Mouse (Mus musculus) liver, adult (tissue): ENCODE results near the gene Mrps9.

ENCODE experiments used
- GATA4 ChIP-seq: IDR thresholded peaks from 2 replicates; pipeline ENCODE4 v1.6.1; 2014; ENCODE audit warnings: mild to moderate bottlenecking, low read length; ENCODE audit not compliant: insufficient replicate concordance

Mrps9 gene

DNA sequence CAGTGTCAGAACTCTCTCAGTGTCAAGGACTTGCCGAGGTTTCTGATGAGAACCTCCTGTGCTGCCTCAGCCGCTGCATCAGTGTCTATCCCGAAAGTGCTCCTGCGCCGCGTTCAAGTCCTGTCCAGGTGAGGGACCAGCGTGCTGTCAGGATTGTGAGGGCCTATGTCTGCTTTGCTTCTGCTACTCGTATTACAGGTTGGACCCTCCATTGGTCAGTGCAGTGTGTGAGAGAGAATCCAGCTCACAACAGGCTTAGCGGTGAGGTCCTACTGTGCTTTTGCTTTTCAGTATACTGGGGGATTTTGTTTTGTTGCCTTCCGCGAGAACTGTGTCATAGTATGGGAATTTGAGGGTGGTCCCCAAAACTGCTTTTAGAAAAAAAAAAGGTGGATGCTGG, 36.8 kb downstream of the Mrps9 start:
- no peak for TF ChIP-seq GATA4

DNA sequence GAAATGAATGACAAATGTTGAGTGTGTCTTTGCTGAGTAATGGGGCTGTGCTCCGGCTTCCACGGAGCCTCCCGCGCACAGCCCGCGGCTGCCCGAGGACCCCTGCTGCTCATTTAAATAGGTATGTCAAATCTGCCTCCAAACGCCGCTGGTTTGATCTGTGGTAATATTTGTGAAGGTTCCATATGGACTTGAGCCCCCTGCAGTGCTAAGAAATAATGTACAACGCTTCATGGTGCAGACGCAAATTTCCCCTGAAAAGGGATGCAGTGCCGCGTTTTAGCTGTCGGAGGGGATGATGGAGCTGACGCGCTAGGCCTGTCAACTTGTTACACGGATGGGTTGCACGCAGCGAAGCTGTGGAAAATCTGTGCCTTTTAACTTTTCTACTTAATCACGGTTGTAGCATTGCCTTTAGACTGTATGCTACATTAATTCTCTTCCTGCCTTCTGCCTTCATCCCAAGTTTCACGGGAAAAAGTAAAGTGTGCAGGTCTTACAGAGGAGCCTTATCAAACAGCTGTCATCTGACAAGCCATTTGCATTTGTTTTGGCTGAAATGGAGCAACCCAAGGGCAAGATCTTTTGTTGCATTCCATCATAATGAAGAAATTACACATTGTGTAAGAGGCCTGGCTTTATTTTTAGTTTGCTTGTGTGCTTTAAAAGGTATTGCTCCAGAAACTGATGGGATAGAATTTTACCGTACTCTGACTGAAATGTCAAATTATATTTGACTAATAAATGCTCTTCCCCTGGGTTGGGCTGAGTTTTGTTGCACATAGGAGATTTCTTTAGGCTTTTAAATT, 37.7 kb downstream of the Mrps9 start:
- no peak for TF ChIP-seq GATA4

DNA sequence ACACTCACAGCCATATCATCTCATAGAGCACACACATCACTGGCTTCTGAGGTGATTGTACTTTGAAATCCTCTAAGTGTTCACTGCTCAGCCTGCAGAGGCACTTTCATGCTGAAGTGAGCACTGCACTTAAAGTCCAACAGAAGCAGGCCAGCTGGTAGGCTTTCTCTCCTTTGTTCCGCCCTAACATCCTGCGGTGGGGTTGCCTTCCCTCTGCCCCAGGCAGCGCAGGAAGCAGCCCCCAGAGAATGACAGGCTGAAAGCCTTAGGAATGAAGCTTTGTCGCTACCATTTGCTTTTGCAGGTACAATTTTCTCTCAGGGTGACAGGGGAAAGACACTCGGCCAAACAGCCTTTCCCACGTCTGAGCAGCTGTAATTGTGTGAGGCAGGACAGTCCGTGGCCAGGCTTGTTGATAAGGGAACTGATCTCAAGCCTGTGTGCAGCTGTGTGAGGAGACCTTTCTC, 38.4 kb downstream of the Mrps9 start:
- TF ChIP-seq GATA4, result no peak

DNA sequence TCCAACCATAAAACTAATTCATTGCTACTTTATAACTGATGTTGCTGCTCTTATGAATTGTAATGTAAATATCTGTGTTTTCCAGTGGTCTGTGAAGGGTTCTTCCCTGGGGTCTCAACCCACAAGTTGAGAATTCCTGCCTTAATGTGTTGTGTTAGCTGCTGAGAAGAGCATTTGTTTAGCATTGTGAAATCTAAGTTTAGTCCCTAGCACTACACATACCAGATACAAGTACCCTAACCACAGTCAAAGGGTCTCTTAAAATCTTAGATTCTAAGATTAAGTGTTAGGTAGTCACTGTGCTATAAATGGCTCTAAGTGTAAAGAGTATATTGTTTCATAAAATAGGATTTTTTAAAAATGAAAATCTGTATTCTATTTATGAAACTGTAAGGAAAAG, 43.7 kb downstream of the Mrps9 start:
- no peak for TF ChIP-seq GATA4

DNA sequence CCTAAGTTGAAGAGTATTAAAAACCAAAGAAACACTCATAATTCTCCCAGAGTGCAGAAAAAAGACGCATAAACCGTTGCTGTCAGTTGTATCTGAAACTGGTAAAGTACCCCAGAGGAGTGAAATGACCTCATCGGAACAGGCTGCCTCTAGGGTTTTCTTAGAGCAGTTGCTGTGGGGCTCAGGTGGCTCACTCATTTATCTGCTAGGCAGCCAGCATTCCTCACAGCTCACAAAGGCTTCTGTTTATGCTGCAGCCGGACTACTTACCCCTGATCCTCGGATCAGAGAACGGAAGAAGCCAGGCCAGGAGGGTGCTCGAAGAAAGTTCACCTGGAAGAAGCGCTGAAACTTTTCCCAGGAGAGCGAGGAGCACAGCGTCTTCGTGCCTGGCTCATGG, 54.1 kb downstream of the Mrps9 start:
- no peak for TF ChIP-seq GATA4

DNA sequence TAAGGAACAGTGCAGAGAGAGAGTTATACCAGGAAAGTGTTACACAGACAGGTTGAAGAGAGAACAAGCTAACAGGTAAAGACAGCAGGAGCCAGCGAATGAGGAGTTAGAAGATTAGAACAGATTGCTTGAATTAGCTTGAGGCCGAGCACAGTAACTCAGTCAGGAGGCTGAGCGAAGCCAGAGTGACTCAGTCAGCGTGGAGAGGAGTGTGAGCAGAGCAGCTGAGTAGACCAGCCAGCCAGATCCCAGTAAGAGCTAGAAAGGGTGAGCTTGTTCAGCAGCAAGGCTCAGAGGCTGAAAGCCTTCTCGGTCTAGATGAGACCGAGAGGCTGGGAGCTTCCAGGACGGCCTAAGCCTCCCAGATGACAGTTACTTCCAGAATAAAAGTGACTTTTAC, 55.7 kb downstream of the Mrps9 start:
- TF ChIP-seq GATA4, result no peak

DNA sequence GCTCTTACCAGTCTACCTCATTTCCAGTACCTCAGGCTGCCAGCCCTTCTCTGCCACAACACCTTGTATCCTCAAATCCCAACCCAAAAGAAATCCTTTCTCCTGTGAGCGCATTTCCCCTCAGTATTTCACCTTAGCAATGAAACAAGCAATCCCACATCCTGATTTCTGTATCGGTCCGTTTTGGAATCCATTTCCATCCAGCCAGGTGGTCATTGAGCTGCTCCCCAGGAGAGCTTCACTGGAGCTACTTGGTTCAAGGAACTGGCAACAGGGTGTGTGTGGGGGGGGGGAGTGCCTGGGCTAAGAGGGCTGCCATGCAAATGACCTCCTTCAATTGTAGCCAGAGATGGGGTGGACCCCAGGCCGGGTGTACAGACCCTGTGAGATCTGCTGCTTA, 56.1 kb downstream of the Mrps9 start:
- no peak for TF ChIP-seq GATA4

DNA sequence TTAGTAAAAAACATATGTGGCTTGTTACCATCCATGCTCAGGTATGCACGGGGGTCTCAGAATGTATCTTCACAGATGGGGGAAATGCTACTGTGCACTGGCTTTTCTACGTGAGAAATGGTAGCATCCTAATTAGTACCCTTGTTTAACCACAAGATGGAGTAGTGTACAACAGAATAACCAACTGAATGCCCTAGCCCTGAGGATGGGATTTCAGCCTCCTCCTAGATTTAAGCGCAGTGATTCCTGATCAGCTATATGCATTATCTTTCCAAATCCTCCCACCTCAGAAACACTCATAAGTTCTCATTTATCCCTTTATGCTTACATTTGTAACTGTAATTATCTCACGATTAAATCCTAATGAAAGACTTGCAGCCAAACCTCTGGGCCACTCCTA, 64.0 kb downstream of the Mrps9 start:
- TF ChIP-seq GATA4, result no peak

DNA sequence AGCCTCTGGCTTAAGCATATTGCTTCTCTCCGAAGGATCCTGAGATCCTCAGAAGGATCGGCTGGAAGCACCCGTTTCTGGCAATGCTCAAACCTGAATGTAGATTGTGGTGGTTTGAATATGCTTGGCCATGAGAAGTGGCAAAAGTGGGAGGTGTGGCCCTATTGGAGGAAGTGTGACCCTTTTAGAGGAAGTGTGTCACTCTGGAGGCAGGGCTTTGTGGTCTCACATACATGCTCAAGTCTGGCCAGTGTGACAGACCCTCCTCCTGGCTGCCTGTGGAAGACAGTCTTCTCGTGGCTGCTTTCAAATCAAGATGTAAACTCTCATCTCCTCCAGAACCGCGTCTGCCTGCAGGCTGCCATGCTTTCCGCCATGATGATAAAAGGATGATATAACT, 65.7 kb downstream of the Mrps9 start:
- TF ChIP-seq GATA4, result no peak

DNA sequence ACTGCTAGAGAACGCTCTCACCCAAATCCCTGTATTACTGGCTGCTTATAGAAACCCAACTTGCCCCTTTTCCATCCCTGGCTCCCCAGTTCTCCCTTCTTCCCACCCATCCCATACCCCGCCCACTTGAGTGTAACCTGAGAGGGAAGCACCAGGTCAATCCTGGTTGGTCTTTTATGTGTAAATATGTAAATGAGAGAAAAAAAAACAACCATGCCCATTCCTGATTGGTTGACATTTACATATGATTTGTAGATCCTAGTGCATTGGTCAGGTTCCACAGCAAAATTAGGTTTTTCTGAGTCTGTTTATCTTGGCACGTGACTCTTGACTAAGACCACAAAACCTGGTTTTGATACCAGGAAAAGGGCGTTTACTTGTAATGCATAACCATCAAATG, 66.9 kb downstream of the Mrps9 start:
- no peak for TF ChIP-seq GATA4

DNA sequence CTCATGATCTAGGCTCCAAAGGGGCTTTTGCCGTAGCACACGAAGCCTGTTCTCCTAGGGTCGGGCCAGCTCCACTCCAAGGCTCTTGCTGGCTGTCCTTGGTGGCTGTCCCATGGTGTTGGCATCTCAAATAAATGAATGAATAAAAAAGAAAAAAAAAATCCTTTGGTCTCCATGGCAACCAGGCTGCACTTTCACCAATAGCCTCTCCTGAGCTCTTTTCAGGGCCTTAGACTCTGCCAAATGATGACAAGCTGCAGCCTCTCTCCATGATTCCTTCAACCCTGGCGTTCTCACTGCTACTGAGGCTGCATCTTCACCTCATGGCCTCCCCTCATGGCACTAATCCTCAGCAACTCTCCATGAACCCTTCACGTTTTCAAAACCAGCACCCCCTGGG, 72.9 kb downstream of the Mrps9 start:
- TF ChIP-seq GATA4, result no peak

DNA sequence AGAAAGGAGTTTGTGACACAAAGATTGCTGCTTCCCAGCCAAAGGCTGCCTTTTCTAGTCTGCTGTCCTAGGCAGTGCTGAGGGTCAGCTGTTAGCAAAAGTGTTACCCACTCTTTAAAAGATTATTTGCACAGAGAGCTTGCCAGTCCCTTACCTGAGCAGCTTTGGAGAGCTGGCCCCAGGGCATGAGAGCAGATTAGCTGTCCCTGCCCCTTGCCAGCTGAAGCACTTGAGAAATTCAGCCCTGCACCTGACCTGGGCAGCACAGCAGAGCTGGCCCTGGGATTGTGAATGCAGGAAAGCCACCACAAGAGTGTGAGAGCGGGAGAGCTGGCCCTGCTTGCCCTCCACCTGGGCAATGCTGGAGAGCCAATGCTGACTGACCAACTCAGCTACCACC, 82.6 kb downstream of the Mrps9 start:
- no peak for TF ChIP-seq GATA4

DNA sequence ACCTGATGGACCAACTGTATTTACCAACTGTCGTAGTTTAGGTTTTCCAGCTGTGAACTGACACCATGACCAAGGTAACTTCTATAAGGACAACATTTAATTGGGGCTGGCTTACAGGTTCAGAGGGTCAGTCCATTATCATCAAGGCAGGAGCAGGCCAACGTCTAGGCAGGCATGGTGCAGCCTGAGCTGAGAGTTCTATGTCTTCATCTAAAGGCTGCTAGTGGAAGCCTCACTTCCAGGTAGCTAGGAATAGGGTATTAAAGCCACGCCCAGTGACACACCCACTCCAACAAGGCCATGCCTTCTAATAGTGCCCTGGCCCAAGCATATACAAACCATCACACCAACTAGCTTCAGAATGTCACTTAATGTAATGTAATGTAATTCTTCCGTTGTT, 97.5 kb downstream of the Mrps9 start:
- no peak for TF ChIP-seq GATA4

DNA sequence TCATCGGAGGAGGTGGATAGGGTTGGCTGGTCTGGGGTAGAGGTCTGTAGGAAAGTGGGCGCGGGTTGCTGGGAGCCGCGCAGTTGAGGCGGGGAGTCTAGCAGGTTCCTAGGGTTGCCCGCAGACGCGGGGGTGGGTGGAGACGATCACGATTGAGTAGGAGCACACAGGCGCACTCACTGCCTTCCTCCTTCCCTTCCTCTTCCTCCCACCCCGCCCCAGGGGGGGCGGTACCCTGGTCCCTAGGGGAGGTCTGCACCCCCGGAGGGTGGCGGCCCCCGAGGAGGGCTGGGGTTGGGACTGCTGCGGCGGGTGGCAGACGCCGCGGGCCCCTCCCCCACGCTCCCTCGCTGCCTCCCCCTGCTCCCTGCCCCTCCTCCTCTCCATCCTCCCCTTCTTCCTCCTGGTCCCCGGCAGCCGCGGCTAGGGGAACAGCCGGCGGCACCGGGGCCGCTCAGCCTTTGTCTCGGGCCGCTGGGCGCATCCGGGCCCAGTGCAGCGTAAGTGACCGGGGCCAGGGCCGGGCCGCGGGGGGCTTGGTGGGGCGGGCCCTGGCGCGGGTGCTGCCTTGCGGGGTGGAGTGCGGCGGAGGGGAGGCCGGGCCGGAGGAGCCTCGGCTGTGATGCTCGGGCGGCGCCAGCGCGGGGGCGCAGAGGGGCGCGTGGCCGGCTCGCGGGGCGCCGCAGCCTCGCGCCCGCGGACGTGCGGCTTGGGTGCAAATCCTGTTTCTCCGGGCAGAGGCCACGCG, 101.9 kb downstream of the Mrps9 start, which contains the start of gene Gpr45:
TSS of gene Gpr45 (plus strand) at position 139 of the 748 bp plus-strand sequence.
- no peak for TF ChIP-seq GATA4

DNA sequence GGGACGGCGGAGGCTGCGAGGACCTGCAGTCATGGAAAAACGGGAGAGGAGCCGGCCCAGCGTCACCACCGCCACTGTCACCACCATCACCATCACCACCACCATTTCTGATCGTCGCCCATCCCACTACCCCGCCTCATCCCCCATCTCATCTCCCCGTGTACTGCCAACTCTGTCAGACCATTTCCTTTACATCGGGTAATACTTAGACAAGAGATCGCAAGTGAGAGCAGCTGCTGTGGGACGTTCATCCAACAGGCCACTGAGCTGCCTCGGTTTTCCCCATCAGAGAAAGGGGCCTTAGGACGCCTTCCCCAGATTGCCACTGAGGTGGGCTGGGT, 102.4 kb downstream of the Mrps9 start:
- no peak for TF ChIP-seq GATA4
